Mouse (Mus musculus): ENCODE results near the gene Nectin2. TPM values are rescaled to one million over a fixed set of nuclear protein-coding genes. Genes with fewer than 3 reads are reported as not detected.
"Not testable (repeated sequence)": the region's sequence is repeated elsewhere in the genome, so short reads cannot be mapped to it uniquely, and the experiment has no call there.

The Nectin2 gene
- total RNA-seq (2014; fragmentation: Nextera tagmentation): 2.2 and 6.0 TPM in 2 replicates
- 3.9 and 12.3 TPM in 2 replicates for total RNA-seq (2017)

GRCm38 (mm10) chr7:19750217-19751069 is at the start of gene Nectin2:
Gene Nectin2 (minus strand): TSS chr7:19750483.
- peak; percentile 62 for ATAC-seq (replicated peaks; ENCODE audit: low FRiP score, low TSS enrichment, poor library complexity, severe bottlenecking)

- peak; percentile 98 for ATAC-seq (replicated peaks; ENCODE audit: low FRiP score, low TSS enrichment, poor library complexity, severe bottlenecking)
Observed at GRCm38 (mm10) chr7:19796697-19797588, 46.7 kb upstream of the Nectin2 start, which contains the start of gene Cblc. Gene Cblc (minus strand): TSS chr7:19796809.

- no peak for ATAC-seq (replicated peaks; ENCODE audit: low FRiP score, low TSS enrichment, poor library complexity, severe bottlenecking)
Observed at GRCm38 (mm10) chr7:19796254-19796653, 46.0 kb upstream of the Nectin2 start.

GRCm38 (mm10) chr7:19795236-19795635 is 45.0 kb upstream of the Nectin2 start:
- ATAC-seq (replicated peaks; ENCODE audit: low FRiP score, low TSS enrichment, poor library complexity, severe bottlenecking): no peak

GRCm38 (mm10) chr7:19792701-19793630 is 42.7 kb upstream of the Nectin2 start:
- no peak for ATAC-seq (replicated peaks; ENCODE audit: low FRiP score, low TSS enrichment, poor library complexity, severe bottlenecking)

- not testable (repeated sequence) for ATAC-seq (replicated peaks; ENCODE audit: low FRiP score, low TSS enrichment, poor library complexity, severe bottlenecking)
Observed at GRCm38 (mm10) chr7:19791504-19791903, 41.2 kb upstream of the Nectin2 start.

GRCm38 (mm10) chr7:19789904-19790347 is 39.6 kb upstream of the Nectin2 start:
- peak; percentile 84 for ATAC-seq (replicated peaks; ENCODE audit: low FRiP score, low TSS enrichment, poor library complexity, severe bottlenecking)

- no peak for ATAC-seq (replicated peaks; ENCODE audit: low FRiP score, low TSS enrichment, poor library complexity, severe bottlenecking)
Observed at GRCm38 (mm10) chr7:19785874-19786458, 35.7 kb upstream of the Nectin2 start.

GRCm38 (mm10) chr7:19784764-19785535 is 34.7 kb upstream of the Nectin2 start:
- ATAC-seq (replicated peaks; ENCODE audit: low FRiP score, low TSS enrichment, poor library complexity, severe bottlenecking): 0 out of 2 replicates have a peak, but pooled peaks have one; percentile 41

GRCm38 (mm10) chr7:19783630-19784029 is 33.3 kb upstream of the Nectin2 start:
- no peak for ATAC-seq (replicated peaks; ENCODE audit: low FRiP score, low TSS enrichment, poor library complexity, severe bottlenecking)

GRCm38 (mm10) chr7:19782645-19783044 is 32.4 kb upstream of the Nectin2 start:
- 0 out of 2 replicates have a peak, but pooled peaks have one; percentile 48 for ATAC-seq (replicated peaks; ENCODE audit: low FRiP score, low TSS enrichment, poor library complexity, severe bottlenecking)

- no peak for ATAC-seq (replicated peaks; ENCODE audit: low FRiP score, low TSS enrichment, poor library complexity, severe bottlenecking)
Observed at GRCm38 (mm10) chr7:19781741-19782140, 31.5 kb upstream of the Nectin2 start.

GRCm38 (mm10) chr7:19779903-19780302 is 29.6 kb upstream of the Nectin2 start:
- no peak for ATAC-seq (replicated peaks; ENCODE audit: low FRiP score, low TSS enrichment, poor library complexity, severe bottlenecking)

GRCm38 (mm10) chr7:19778645-19779044 is 28.4 kb upstream of the Nectin2 start:
- no peak for ATAC-seq (replicated peaks; ENCODE audit: low FRiP score, low TSS enrichment, poor library complexity, severe bottlenecking)

GRCm38 (mm10) chr7:19777049-19777723 is 26.9 kb upstream of the Nectin2 start:
- ATAC-seq (replicated peaks; ENCODE audit: low FRiP score, low TSS enrichment, poor library complexity, severe bottlenecking): no peak

GRCm38 (mm10) chr7:19771682-19772081 is 21.4 kb upstream of the Nectin2 start:
- ATAC-seq (replicated peaks; ENCODE audit: low FRiP score, low TSS enrichment, poor library complexity, severe bottlenecking): no peak

GRCm38 (mm10) chr7:19770984-19771391 is 20.7 kb upstream of the Nectin2 start, which contains the start of gene Bcam:
Gene Bcam (minus strand): TSS chr7:19771016.
- ATAC-seq (replicated peaks; ENCODE audit: low FRiP score, low TSS enrichment, poor library complexity, severe bottlenecking): no peak
